Mouse (Mus musculus) megakaryocyte, embryonic 14.5 days (primary cell): ENCODE results near the gene Xrra1. TPM values are rescaled to one million over a fixed set of nuclear protein-coding genes. Genes with fewer than 3 reads are reported as not detected.
A peak's percentile ranks its signal among the peaks of the same experiment; 100 is the strongest.

ENCODE experiments used
- H3K27me3 ChIP-seq: replicated peaks from 2 replicates; pipeline ENCODE3; 2012; ENCODE audit warnings: inconsistent platforms
- H3K36me3 ChIP-seq: replicated peaks from 2 replicates; pipeline ENCODE3; 2012; ENCODE audit warnings: low read length, inconsistent platforms, mixed read lengths
- H3K4me1 ChIP-seq: 2 replicates; pipeline ENCODE4 v1.6.1; 2012; ENCODE audit warnings: inconsistent platforms
- H3K4me3 ChIP-seq: replicated peaks from 2 replicates; pipeline ENCODE3; 2012; ENCODE audit warnings: moderate library complexity, mild to moderate bottlenecking, inconsistent platforms
- H3K9me3 ChIP-seq: 2 replicates; pipeline ENCODE4 v1.6.1; 2012; ENCODE audit warnings: inconsistent platforms
- FLI1 ChIP-seq: IDR thresholded peaks from 2 replicates; pipeline ENCODE4 v1.6.1; 2012; ENCODE audit warnings: low read length, inconsistent platforms, mixed read lengths
- GATA1 ChIP-seq: IDR thresholded peaks from 3 replicates; pipeline ENCODE4 v1.6.1; 2012; ENCODE audit warnings: mixed read lengths, low read length, inconsistent platforms, borderline replicate concordance
- polyA plus RNA-seq: library from polyadenylated mRNA; stranded (reverse); fragments of >175 nt; gene quantifications from 2 replicates; pipeline ENCODE4 v1.2.3, GENCODE M21; 2012; ENCODE audit warnings: low replicate concordance; ENCODE audit not compliant: insufficient read depth

Gene Xrra1
- polyA plus RNA-seq, 1 experiment, result 0.08 TPM

- Histone ChIP-seq H3K4me3 (peak overlapping the region; percentile 8), H3K4me1 (peaks cover 62% of the 10 kb centered on the region), H3K36me3 (peaks cover 33% of the 10 kb centered on the region), H3K27me3 (no peaks in the 10 kb centered on the region), H3K9me3 (no peaks in the 10 kb centered on the region)
- no peak for TF ChIP-seq FLI1
- TF ChIP-seq GATA1, result no peak
Measured at GRCm38 (mm10) chr7:99825511-99825910, 33.4 kb upstream of the Xrra1 start.

- TF ChIP-seq FLI1 (no peak), GATA1 (no peak)
- Histone ChIP-seq H3K4me1 (peaks cover 62% of the 10 kb centered on the region), H3K27me3 (no peaks in the 10 kb centered on the region), H3K9me3 (no peaks in the 10 kb centered on the region), H3K36me3 (peaks cover 33% of the 10 kb centered on the region), H3K4me3 (no peak overlapping the region)
Measured at GRCm38 (mm10) chr7:99826096-99826495, 32.8 kb upstream of the Xrra1 start.

- peaks cover 17% of the 10 kb centered on the region for H3K36me3 ChIP-seq
- peak within 1 kb of the TSS; percentile 93 for H3K4me3 ChIP-seq
- H3K4me1 ChIP-seq, result peaks cover 63% of the 10 kb centered on the region
Measured at GRCm38 (mm10) chr7:99828083-99828570, 30.8 kb upstream of the Xrra1 start, which contains the start of gene Neu3. Gene Neu3 (minus strand): TSS chr7:99828417.

GRCm38 (mm10) chr7:99833115-99833845 is 25.6 kb upstream of the Xrra1 start:
- H3K27me3 ChIP-seq, result no peaks in the 10 kb centered on the region
- no peaks in the 10 kb centered on the region for H3K9me3 ChIP-seq
- peaks cover 29% of the 10 kb centered on the region for H3K4me1 ChIP-seq
- peaks cover 28% of the 10 kb centered on the region for H3K36me3 ChIP-seq
- TF ChIP-seq GATA1 (no peak), FLI1 (no peak)
- H3K4me3 ChIP-seq, result no peak overlapping the region

More at GRCm38 (mm10) chr7:99828083-99828570, 30.8 kb upstream of the Xrra1 start, which contains the start of gene Neu3:
- Histone ChIP-seq H3K9me3 (no peaks in the 10 kb centered on the region), H3K27me3 (no peaks in the 10 kb centered on the region)
- TF ChIP-seq GATA1 (no peak), FLI1 (no peak)

GRCm38 (mm10) chr7:99833846-99834222 is 25.1 kb upstream of the Xrra1 start:
- TF ChIP-seq FLI1, result no peak
- TF ChIP-seq GATA1, result no peak

GRCm38 (mm10) chr7:99834314-99834853 is 24.5 kb upstream of the Xrra1 start:
- Histone ChIP-seq H3K27me3 (no peaks in the 10 kb centered on the region), H3K9me3 (no peaks in the 10 kb centered on the region), H3K36me3 (peaks cover 38% of the 10 kb centered on the region), H3K4me3 (no peak overlapping the region), H3K4me1 (peaks cover 24% of the 10 kb centered on the region)
- TF ChIP-seq GATA1 (no peak), FLI1 (no peak)

More at GRCm38 (mm10) chr7:99833846-99834222, 25.1 kb upstream of the Xrra1 start:
- no peaks in the 10 kb centered on the region for H3K27me3 ChIP-seq
- H3K4me3 ChIP-seq, result no peak overlapping the region
- H3K36me3 ChIP-seq, result peaks cover 33% of the 10 kb centered on the region
- no peaks in the 10 kb centered on the region for H3K9me3 ChIP-seq
- H3K4me1 ChIP-seq, result peaks cover 24% of the 10 kb centered on the region

- Histone ChIP-seq H3K36me3 (peaks cover 62% of the 10 kb centered on the region), H3K4me3 (no peak overlapping the region), H3K4me1 (peaks cover 28% of the 10 kb centered on the region)
Measured at GRCm38 (mm10) chr7:99836781-99837180, 22.1 kb upstream of the Xrra1 start.

GRCm38 (mm10) chr7:99837358-99838071 is 21.4 kb upstream of the Xrra1 start:
- H3K27me3 ChIP-seq, result no peaks in the 10 kb centered on the region
- no peak overlapping the region for H3K4me3 ChIP-seq
- peaks cover 24% of the 10 kb centered on the region for H3K4me1 ChIP-seq
- no peaks in the 10 kb centered on the region for H3K9me3 ChIP-seq
- no peak for TF ChIP-seq GATA1
- TF ChIP-seq FLI1, result no peak
- H3K36me3 ChIP-seq, result peaks cover 69% of the 10 kb centered on the region

More at GRCm38 (mm10) chr7:99836781-99837180, 22.1 kb upstream of the Xrra1 start:
- no peaks in the 10 kb centered on the region for H3K9me3 ChIP-seq
- H3K27me3 ChIP-seq, result no peaks in the 10 kb centered on the region
- TF ChIP-seq GATA1 (no peak), FLI1 (no peak)

GRCm38 (mm10) chr7:99838241-99838640 is 20.7 kb upstream of the Xrra1 start:
- Histone ChIP-seq H3K4me1 (peaks cover 17% of the 10 kb centered on the region), H3K27me3 (no peaks in the 10 kb centered on the region), H3K9me3 (no peaks in the 10 kb centered on the region), H3K36me3 (peaks cover 77% of the 10 kb centered on the region), H3K4me3 (no peak overlapping the region)
- TF ChIP-seq GATA1, result no peak
- no peak for TF ChIP-seq FLI1
